Mouse (Mus musculus) embryo, embryonic 11 days (tissue): Measurements from ENCODE around the gene Ncor2.

Experiments used
- DNase-seq: peaks from one replicate; pipeline ENCODE4 v3.0.0-alpha.2; 2015

The Ncor2 gene

GRCm38 (mm10) chr5:125083674-125084073, 95.3 kb downstream of the Ncor2 start:
- DNase-seq, result no peak

GRCm38 (mm10) chr5:125081318-125082101, 97.5 kb downstream of the Ncor2 start:
- no peak for DNase-seq

- DNase-seq, result no peak
Measured at GRCm38 (mm10) chr5:125080787-125081317, 98.2 kb downstream of the Ncor2 start.

- DNase-seq, result no peak
Measured at GRCm38 (mm10) chr5:125080352-125080751, 98.7 kb downstream of the Ncor2 start.

GRCm38 (mm10) chr5:125078220-125078619, 100.8 kb downstream of the Ncor2 start:
- no peak for DNase-seq

- DNase-seq, result no peak
Measured at GRCm38 (mm10) chr5:125076183-125076582, 102.8 kb downstream of the Ncor2 start.

- no peak for DNase-seq
Measured at GRCm38 (mm10) chr5:125074571-125075171, 104.3 kb downstream of the Ncor2 start.

GRCm38 (mm10) chr5:125073896-125074295, 105.1 kb downstream of the Ncor2 start:
- DNase-seq, result no peak

GRCm38 (mm10) chr5:125073335-125073734, 105.7 kb downstream of the Ncor2 start:
- DNase-seq, result no peak

GRCm38 (mm10) chr5:125072425-125072824, 106.6 kb downstream of the Ncor2 start:
- DNase-seq, result no peak

- DNase-seq, result no peak
Measured at GRCm38 (mm10) chr5:125071919-125072318, 107.1 kb downstream of the Ncor2 start.

- DNase-seq, result no peak
Measured at GRCm38 (mm10) chr5:125070399-125070798, 108.6 kb downstream of the Ncor2 start.

GRCm38 (mm10) chr5:125069916-125070315, 109.1 kb downstream of the Ncor2 start:
- no peak for DNase-seq

GRCm38 (mm10) chr5:125069426-125069825, 109.6 kb downstream of the Ncor2 start:
- no peak for DNase-seq

- DNase-seq, result peak; percentile 67
Measured at GRCm38 (mm10) chr5:125068371-125068951, 110.6 kb downstream of the Ncor2 start.

GRCm38 (mm10) chr5:125067673-125068072, 111.3 kb downstream of the Ncor2 start:
- no peak for DNase-seq

- DNase-seq, result peak; percentile 71
Measured at GRCm38 (mm10) chr5:125066479-125067471, 112.2 kb downstream of the Ncor2 start.

GRCm38 (mm10) chr5:125063015-125063414, 116.0 kb downstream of the Ncor2 start:
- no peak for DNase-seq

- DNase-seq, result peak; percentile 61
Measured at GRCm38 (mm10) chr5:125058267-125058668, 120.8 kb downstream of the Ncor2 start.

GRCm38 (mm10) chr5:125057555-125058266, 121.3 kb downstream of the Ncor2 start:
- peak; percentile 61 for DNase-seq

GRCm38 (mm10) chr5:125056696-125057554, 122.1 kb downstream of the Ncor2 start:
- peak; percentile 74 for DNase-seq
